Mouse (Mus musculus) MEL (cell line): ENCODE data around the gene Evl. TPM values are rescaled to one million over a fixed set of nuclear protein-coding genes. Genes with fewer than 3 reads are reported as not detected.

Experiments used
- DNase-seq: peaks from one replicate; pipeline ENCODE4 v3.0.0; 2011; ENCODE audit warnings: low read depth, low spot score
- H3K27ac ChIP-seq: 2 replicates; pipeline ENCODE4 v1.5.1; 2012; ENCODE audit warnings: low read depth, mild to moderate bottlenecking, control low read depth, low read length, moderate library complexity; ENCODE audit not compliant: control insufficient read depth
- H3K27me3 ChIP-seq, 2 experiments: fragments of 150-350 bp in 1 of 2; sonication (generic) in 1 of 2; 2 replicates each; pipeline ENCODE4 v1.6.1; 2012; ENCODE audit warnings: low read length in 2 of 2, mild to moderate bottlenecking in 2 of 2, improper control_type of control experiment in 1 of 2, moderate library complexity in 1 of 2; ENCODE audit not compliant: insufficient read depth in 2 of 2, control insufficient read depth in 1 of 2
- H3K36me3 ChIP-seq, 2 experiments: 2 replicates each; pipeline ENCODE4 v1.6.1; 2012 to 2014; ENCODE audit warnings: low read length in 2 of 2, improper control_type of control experiment in 1 of 2, inconsistent platforms in 1 of 2, mild to moderate bottlenecking in 1 of 2; ENCODE audit not compliant: insufficient read depth in 2 of 2, control insufficient read depth in 1 of 2
- H3K4me1 ChIP-seq, 2 experiments: fragments of 150-350 bp in 1 of 2; sonication (generic) in 1 of 2; 2 replicates each; pipeline ENCODE4 v1.6.1; 2012; ENCODE audit warnings: low read length in 2 of 2, improper control_type of control experiment in 1 of 2, mild to moderate bottlenecking in 1 of 2; ENCODE audit not compliant: insufficient read depth in 2 of 2, control insufficient read depth in 1 of 2
- H3K4me3 ChIP-seq, 2 experiments: fragments of 150-350 bp in 1 of 2; sonication (generic) in 1 of 2; 2 replicates each; pipeline ENCODE4 v1.5.1; 2012; ENCODE audit warnings: low read depth in 2 of 2, low read length in 2 of 2, mild to moderate bottlenecking in 2 of 2, moderate library complexity in 2 of 2, control low read depth in 1 of 2, improper control_type of control experiment in 1 of 2; ENCODE audit not compliant: control insufficient read depth in 1 of 2, insufficient read depth in 1 of 2
- H3K79me2 ChIP-seq: 2 replicates; pipeline ENCODE4 v1.6.1; 2012; ENCODE audit warnings: mild to moderate bottlenecking, low read length, moderate library complexity; ENCODE audit not compliant: control insufficient read depth, poor library complexity, insufficient read depth
- H3K9ac ChIP-seq: 2 replicates; pipeline ENCODE4 v1.6.1; 2012; ENCODE audit warnings: low read depth, mild to moderate bottlenecking, control low read depth, low read length, moderate library complexity; ENCODE audit not compliant: control insufficient read depth, poor library complexity, severe bottlenecking
- H3K9me3 ChIP-seq: fragments of 150-350 bp; sonication (generic); replicated peaks from 2 replicates; pipeline ENCODE4 v1.6.1; 2012; ENCODE audit warnings: mild to moderate bottlenecking, low read length, improper control_type of control experiment, moderate library complexity; ENCODE audit not compliant: insufficient read depth
- CHD2 ChIP-seq: IDR thresholded peaks from 2 replicates; pipeline ENCODE4 v1.6.1; 2011; ENCODE audit warnings: low read length, improper control_type of control experiment
- ETS1 ChIP-seq: IDR thresholded peaks from 2 replicates; pipeline ENCODE4 v1.6.1; 2012; ENCODE audit warnings: low read depth, mild to moderate bottlenecking, inconsistent platforms, low read length, improper control_type of control experiment, moderate library complexity
- GABPA ChIP-seq: IDR thresholded peaks from 2 replicates; pipeline ENCODE4 v1.6.1; 2012; ENCODE audit warnings: low read depth, mild to moderate bottlenecking, inconsistent platforms, low read length, improper control_type of control experiment, moderate library complexity
- GATA1 ChIP-seq: IDR thresholded peaks from 2 replicates; pipeline ENCODE4 v1.6.1; 2011; ENCODE audit warnings: low read depth, low read length, improper control_type of control experiment
- HCFC1 ChIP-seq: IDR thresholded peaks from 2 replicates; pipeline ENCODE4 v1.6.1; 2012; ENCODE audit warnings: low read depth, mild to moderate bottlenecking, inconsistent platforms, low read length, improper control_type of control experiment, moderate library complexity
- JUND ChIP-seq: IDR thresholded peaks from 2 replicates; pipeline ENCODE4 v1.6.1; 2011; ENCODE audit warnings: low read depth, mild to moderate bottlenecking, improper control_type of control experiment, low read length
- KAT2A ChIP-seq: conservative IDR thresholded peaks from 2 replicates; pipeline ENCODE4 v1.6.1; 2012; ENCODE audit warnings: low read depth, low read length, improper control_type of control experiment, inconsistent platforms
- MAFK ChIP-seq: IDR thresholded peaks from 2 replicates; pipeline ENCODE4 v1.6.1; 2011; ENCODE audit warnings: low read depth, mild to moderate bottlenecking, low read length, improper control_type of control experiment, borderline replicate concordance
- MAZ ChIP-seq: IDR thresholded peaks from 2 replicates; pipeline ENCODE4 v1.6.1; 2012; ENCODE audit warnings: low read depth, mild to moderate bottlenecking, inconsistent platforms, low read length, improper control_type of control experiment
- MEF2A ChIP-seq: IDR thresholded peaks from 2 replicates; pipeline ENCODE4 v1.6.1; 2014; ENCODE audit warnings: low read depth, mild to moderate bottlenecking, inconsistent platforms, low read length, improper control_type of control experiment; ENCODE audit not compliant: poor library complexity, insufficient replicate concordance, severe bottlenecking; ENCODE audit errors: extremely low read depth
- MYC ChIP-seq: IDR thresholded peaks from 2 replicates; pipeline ENCODE4 v1.6.1; 2011; ENCODE audit warnings: low read depth, mild to moderate bottlenecking, low read length, improper control_type of control experiment, moderate library complexity
- POLR2AphosphoS2 ChIP-seq: IDR thresholded peaks from 2 replicates; pipeline ENCODE4 v1.6.1; 2011; ENCODE audit warnings: low read length, improper control_type of control experiment
- RCOR1 ChIP-seq: IDR thresholded peaks from 2 replicates; pipeline ENCODE4 v1.6.1; 2012; ENCODE audit warnings: low read depth, mild to moderate bottlenecking, inconsistent platforms, low read length, improper control_type of control experiment
- SIN3A ChIP-seq: IDR thresholded peaks from 2 replicates; pipeline ENCODE4 v1.6.1; 2012; ENCODE audit warnings: low read length, improper control_type of control experiment, inconsistent platforms
- TAL1 ChIP-seq: IDR thresholded peaks from 2 replicates; pipeline ENCODE4 v1.6.1; 2012; ENCODE audit warnings: mild to moderate bottlenecking, inconsistent platforms, low read length, moderate library complexity, mixed read lengths
- USF1 ChIP-seq: IDR thresholded peaks from 2 replicates; pipeline ENCODE4 v1.6.1; 2014; ENCODE audit warnings: low read depth, mild to moderate bottlenecking, inconsistent platforms, low read length, improper control_type of control experiment, moderate library complexity
- ZC3H11A ChIP-seq: IDR thresholded peaks from 2 replicates; pipeline ENCODE4 v1.6.1; 2012; ENCODE audit warnings: low read depth, mild to moderate bottlenecking, inconsistent platforms, low read length, improper control_type of control experiment
- ZMIZ1 ChIP-seq: IDR thresholded peaks from 2 replicates; pipeline ENCODE4 v1.6.1; 2012; ENCODE audit warnings: low read depth, mild to moderate bottlenecking, inconsistent platforms, low read length, improper control_type of control experiment, moderate library complexity
- polyA plus RNA-seq, 2 experiments: library from polyadenylated mRNA; stranded (reverse) in 1 of 2; unstranded in 1 of 2; fragments of >175 nt in 1 of 2; fragments of >200 nt in 1 of 2; gene quantifications; 2 replicates each; pipeline versions ENCODE4 v1.2.1 to v1.2.4; 2012; ENCODE audit warnings: low replicate concordance in 2 of 2, low read depth in 1 of 2; ENCODE audit not compliant: insufficient read length in 2 of 2, insufficient read depth in 1 of 2, missing spikeins in 1 of 2
- total RNA-seq: library from RNA; depleted of rRNA; stranded (reverse); fragments of 300-350 nt; gene quantifications from 2 replicates; pipeline ENCODE4 v1.2.3, GENCODE M21; 2012

Gene Evl
- total and polyA plus RNA-seq, 3 experiments, result not detected

DNA sequence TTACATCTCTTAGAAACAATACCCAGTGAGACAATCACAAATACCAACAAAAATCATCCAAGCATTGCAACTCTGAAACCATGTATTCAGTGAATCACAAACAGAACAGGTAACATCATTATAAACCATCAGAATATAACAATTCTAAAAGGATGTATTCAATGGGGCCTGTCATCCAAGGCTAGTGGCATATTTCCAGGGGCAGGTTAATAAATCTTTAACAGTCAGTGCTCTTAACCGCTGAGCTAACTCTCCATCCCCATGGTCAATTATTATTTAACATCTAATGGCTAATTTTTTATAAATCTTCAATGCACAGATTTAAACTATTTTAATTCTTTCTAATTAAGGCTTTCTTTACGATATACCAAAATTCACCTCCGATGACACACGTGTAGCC is 167.9 kb downstream of the Evl start:
- Histone ChIP-seq H3K9me3 (no peaks in the 10 kb centered on the region), H3K4me1 (no peaks in the 10 kb centered on the region), H3K27me3 (no peaks in the 10 kb centered on the region), H3K79me2 (no peaks in the 10 kb centered on the region), H3K27ac (no peak overlapping the region), H3K36me3 (no peaks in the 10 kb centered on the region), H3K9ac (no peak overlapping the region), H3K4me3 (no peak overlapping the region)
- DNase-seq, result no peak
- TF ChIP-seq MAZ (no peak), POLR2AphosphoS2 (no peak), GATA1 (no peak), TAL1 (no peak), GABPA (no peak), ZC3H11A (no peak), SIN3A (no peak), MEF2A (no peak), KAT2A (no peak), USF1 (no peak), MYC (no peak), RCOR1 (no peak), ZMIZ1 (no peak), MAFK (no peak), ETS1 (no peak)
- TF ChIP-seq, all 39 proteins: peak for 0

DNA sequence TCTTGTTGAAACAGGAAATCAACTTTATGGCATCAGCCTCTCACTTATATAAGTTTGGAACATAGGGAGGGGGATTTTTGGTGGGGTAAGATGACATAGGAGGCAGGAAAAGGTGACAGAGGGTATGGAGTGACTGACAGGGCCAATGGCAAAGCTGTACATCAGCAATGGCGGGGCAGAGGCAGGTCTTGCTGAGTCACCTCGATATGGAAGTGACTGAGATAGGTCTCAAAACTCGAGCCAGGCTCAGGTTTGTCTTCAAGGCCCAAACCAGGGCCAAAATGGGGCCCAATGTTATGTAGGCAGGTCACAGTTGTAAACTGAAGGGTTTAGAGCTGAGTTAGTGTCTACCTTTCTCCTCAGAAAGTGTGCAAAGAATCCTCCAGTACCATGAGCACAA is 169.3 kb downstream of the Evl start:
- no peaks in the 10 kb centered on the region for H3K9me3 ChIP-seq
- no peaks in the 10 kb centered on the region for H3K36me3 ChIP-seq
- no peak overlapping the region for H3K27ac ChIP-seq
- H3K4me3 ChIP-seq, result no peak overlapping the region
- H3K9ac ChIP-seq, result no peak overlapping the region
- no peaks in the 10 kb centered on the region for H3K79me2 ChIP-seq
- TF ChIP-seq CHD2 (no peak), RCOR1 (no peak), ETS1 (no peak), HCFC1 (no peak), GATA1 (no peak), JUND (no peak)
- H3K4me1 ChIP-seq, result no peaks in the 10 kb centered on the region
- no peaks in the 10 kb centered on the region for H3K27me3 ChIP-seq
- DNase-seq, result no peak
